Mouse (Mus musculus) liver, adult 2 months (tissue): Measurements from ENCODE around the gene Tesc.

ENCODE experiments used
- CTCF ChIP-seq: fragments of 200-500 bp; IDR thresholded peaks from 2 replicates; pipeline ENCODE4 v1.5.1; 2011; ENCODE audit warnings: low read depth, low read length, control low read depth
- POLR2A ChIP-seq: fragments of 200-500 bp; IDR thresholded peaks from 2 replicates; pipeline ENCODE4 v1.6.1; 2011; ENCODE audit warnings: low read length, control low read depth; ENCODE audit not compliant: insufficient read depth; ENCODE audit errors: extremely low read depth

GRCm38 (mm10) chr5:118048412-118048811 is 20.9 kb downstream of the Tesc start:
- TF ChIP-seq CTCF: no peak
- no peak for TF ChIP-seq POLR2A
